Mouse (Mus musculus) liver, postnatal 0 days (tissue): Measurements from ENCODE around the gene Sufu.

Source experiments
- CTCF ChIP-seq: sonication (generic); IDR thresholded peaks from 2 replicates; pipeline ENCODE4 v1.5.1; 2016; ENCODE audit warnings: antibody characterized with exemption, low read depth
- EP300 ChIP-seq: IDR thresholded peaks from 2 replicates; pipeline ENCODE4 v1.6.1; 2016; ENCODE audit warnings: antibody characterized with exemption, low read depth, mild to moderate bottlenecking

DNA sequence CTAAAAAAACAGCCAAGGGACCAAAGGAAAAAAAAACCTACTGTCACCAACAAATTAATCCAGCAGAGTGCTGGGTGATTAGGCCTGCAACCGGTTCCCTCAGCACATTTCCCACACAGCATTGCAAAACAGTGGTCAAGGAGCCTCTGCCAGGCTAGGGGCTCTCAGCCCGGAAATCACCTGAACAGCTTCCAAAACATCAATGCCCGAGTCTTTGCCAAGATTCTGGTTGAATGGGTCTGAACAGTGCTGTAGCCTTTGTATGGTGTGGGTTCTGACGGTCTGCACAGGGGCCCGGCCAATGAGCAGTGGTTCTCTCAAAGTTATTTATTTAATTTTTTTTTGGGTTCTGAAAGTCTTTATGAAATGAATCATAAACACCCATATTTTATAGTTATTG lies 21.2 kb upstream of the Sufu start:
- TF ChIP-seq EP300, result no peak
- no peak for TF ChIP-seq CTCF
